Mouse (Mus musculus) MEL-GATA-1-ER (cell line): ENCODE data around the gene Lyg2.
A peak's percentile ranks its signal among the peaks of the same experiment; 100 is the strongest.

Source experiments
- DNase-seq: peaks from one replicate; pipeline ENCODE4 v3.0.0-alpha.2; 2012; ENCODE audit warnings: low read depth; ENCODE audit errors: extremely low read depth

Lyg2 gene

GRCm38 (mm10) chr1:37916393-37916792 is at the start of gene Lyg2:
Lyg2 (minus strand) TSS chr1:37916493.
- no peak for DNase-seq

- DNase-seq = no peak
These were observed 49.3 kb upstream of the Lyg2 start for GRCm38 (mm10) chr1:37965571-37965970.

- DNase-seq = no peak
These were observed 43.2 kb upstream of the Lyg2 start for GRCm38 (mm10) chr1:37959486-37959885.

- no peak for DNase-seq
These were observed 42.2 kb upstream of the Lyg2 start for GRCm38 (mm10) chr1:37958516-37958915.

- no peak for DNase-seq
These were observed 41.4 kb upstream of the Lyg2 start, which contains the start of gene Lyg1 for GRCm38 (mm10) chr1:37957659-37958058. Lyg1 (minus strand) TSS chr1:37957759.

GRCm38 (mm10) chr1:37956690-37957431 is 40.6 kb upstream of the Lyg2 start:
- DNase-seq = no peak

- DNase-seq = no peak
These were observed 39.0 kb upstream of the Lyg2 start for GRCm38 (mm10) chr1:37955251-37955650.

- DNase-seq = no peak
These were observed 38.5 kb upstream of the Lyg2 start for GRCm38 (mm10) chr1:37954786-37955185.

- no peak for DNase-seq
These were observed 32.6 kb upstream of the Lyg2 start for GRCm38 (mm10) chr1:37948906-37949305.

GRCm38 (mm10) chr1:37931806-37932205 is 15.5 kb upstream of the Lyg2 start:
- no peak for DNase-seq

- no peak for DNase-seq
These were observed 9.7 kb upstream of the Lyg2 start for GRCm38 (mm10) chr1:37925971-37926370.

GRCm38 (mm10) chr1:37922536-37922935 is 6.2 kb upstream of the Lyg2 start:
- DNase-seq = no peak

GRCm38 (mm10) chr1:37918096-37918495 is 1.8 kb upstream of the Lyg2 start:
- no peak for DNase-seq

GRCm38 (mm10) chr1:37917666-37918065 is 1.4 kb upstream of the Lyg2 start:
- DNase-seq = no peak

GRCm38 (mm10) chr1:37912751-37913150 is 3.5 kb downstream of the Lyg2 start:
- DNase-seq = no peak

GRCm38 (mm10) chr1:37903178-37903577 is 13.1 kb downstream of the Lyg2 start:
- peak; percentile 24 for DNase-seq

- DNase-seq = no peak
These were observed 16.0 kb downstream of the Lyg2 start for GRCm38 (mm10) chr1:37900288-37900687.

- no peak for DNase-seq
These were observed 16.5 kb downstream of the Lyg2 start for GRCm38 (mm10) chr1:37899816-37900215.

GRCm38 (mm10) chr1:37894606-37895005 is 21.7 kb downstream of the Lyg2 start:
- DNase-seq = no peak

GRCm38 (mm10) chr1:37891400-37891799 is 24.9 kb downstream of the Lyg2 start:
- DNase-seq = peak; percentile 36

GRCm38 (mm10) chr1:37890025-37890652 is 26.2 kb downstream of the Lyg2 start, which contains the start of the genes Mitd1 and Mrpl30:
Mitd1 (minus strand) TSS chr1:37890411.
Mrpl30 (plus strand) TSS chr1:37890477.
- peak; percentile 80 for DNase-seq

- peak; percentile 68 for DNase-seq
These were observed 27.1 kb downstream of the Lyg2 start for GRCm38 (mm10) chr1:37889206-37889605.

GRCm38 (mm10) chr1:37884451-37884850 is 31.8 kb downstream of the Lyg2 start:
- DNase-seq = no peak
